Mouse (Mus musculus): Measurements from ENCODE around the gene Foxp3.

Gene Foxp3

GRCm38 (mm10) chrX:7610536-7611258 is 37.3 kb downstream of the Foxp3 start:
- no peak for DNase-seq (ENCODE audit: low spot score in 2 of 2)

- DNase-seq (ENCODE audit: low spot score in 2 of 2): no peak
Observed at GRCm38 (mm10) chrX:7617889-7618551, 44.6 kb downstream of the Foxp3 start.

- no peak for DNase-seq (ENCODE audit: low spot score in 2 of 2)
Observed at GRCm38 (mm10) chrX:7632560-7632959, 59.1 kb downstream of the Foxp3 start.

GRCm38 (mm10) chrX:7635101-7635500 is 61.7 kb downstream of the Foxp3 start:
- DNase-seq (ENCODE audit: low spot score in 2 of 2): no peak

- DNase-seq (ENCODE audit: low spot score in 2 of 2): peak; percentile 86 to 93
Observed at GRCm38 (mm10) chrX:7638401-7639091, 65.1 kb downstream of the Foxp3 start, which contains the start of gene Syp. Syp (plus strand) TSS chrX:7638471.

GRCm38 (mm10) chrX:7639536-7640325 is 66.3 kb downstream of the Foxp3 start:
- DNase-seq (ENCODE audit: low spot score in 2 of 2): no peak

GRCm38 (mm10) chrX:7640785-7641184 is 67.3 kb downstream of the Foxp3 start:
- no peak for DNase-seq (ENCODE audit: low spot score in 2 of 2)
